Mouse (Mus musculus) erythroblast, embryonic 14.5 days (primary cell): ENCODE results near the gene Slco2a1.

Experiments
- GATA1 ChIP-seq: IDR thresholded peaks from 2 replicates; pipeline ENCODE4 v1.6.1; 2012; ENCODE audit warnings: low read length, inconsistent platforms, mixed read lengths
- TAL1 ChIP-seq: IDR thresholded peaks from 3 replicates; pipeline ENCODE4 v1.6.1; 2012; ENCODE audit warnings: low read length, inconsistent platforms, mixed read lengths

- TF ChIP-seq GATA1 (no peak), TAL1 (no peak)
Measured at GRCm38 (mm10) chr9:103014686-103015085, 26.2 kb downstream of the Slco2a1 start.
